Mouse (Mus musculus): Measurements from ENCODE around the gene Castor1. TPM values are rescaled to one million over a fixed set of nuclear protein-coding genes. Genes with fewer than 3 reads are reported as not detected.

The Castor1 gene
- polyA plus RNA-seq (2012; rRNA removed; ENCODE audit: low replicate concordance): 19.1 and 19.3 TPM in 2 replicates

DNA sequence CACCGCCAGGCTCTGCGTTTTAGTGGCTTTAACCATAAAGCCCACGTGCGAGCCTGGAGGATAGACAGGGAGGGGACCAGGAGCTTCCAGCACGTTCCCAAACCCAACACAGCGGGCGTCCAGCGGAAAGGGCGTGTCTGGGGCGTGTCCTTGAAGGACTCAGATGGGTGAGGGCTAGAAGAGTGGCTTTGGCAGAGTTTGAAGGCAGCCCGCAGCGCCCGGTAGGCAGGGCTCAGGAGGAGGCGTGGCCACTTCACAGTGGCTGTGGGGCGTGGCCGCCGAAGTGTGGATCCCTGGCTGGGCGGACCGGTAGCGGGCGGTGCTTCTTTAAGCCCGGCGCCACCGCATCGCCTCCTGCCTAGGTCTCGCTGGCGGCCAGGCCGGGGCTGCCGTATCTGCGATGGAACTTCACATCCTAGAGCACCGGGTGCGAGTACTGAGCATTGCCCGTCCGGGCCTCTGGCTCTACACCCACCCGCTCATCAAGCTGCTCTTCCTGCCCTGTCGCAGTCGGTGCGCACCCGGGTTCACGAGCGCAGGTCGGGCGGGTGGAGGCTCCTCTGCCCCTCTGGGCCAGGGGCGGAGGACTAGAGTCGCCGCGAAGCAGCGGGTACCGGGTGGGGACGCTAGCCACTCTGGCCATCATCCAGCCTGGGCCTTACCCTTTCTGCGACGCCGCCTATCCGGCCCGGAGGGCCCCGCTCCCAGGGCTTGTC is at the start of gene Castor1:
Gene Castor1, plus strand, starts transcription at position 312 of the 716 bp plus-strand sequence.

DNA sequence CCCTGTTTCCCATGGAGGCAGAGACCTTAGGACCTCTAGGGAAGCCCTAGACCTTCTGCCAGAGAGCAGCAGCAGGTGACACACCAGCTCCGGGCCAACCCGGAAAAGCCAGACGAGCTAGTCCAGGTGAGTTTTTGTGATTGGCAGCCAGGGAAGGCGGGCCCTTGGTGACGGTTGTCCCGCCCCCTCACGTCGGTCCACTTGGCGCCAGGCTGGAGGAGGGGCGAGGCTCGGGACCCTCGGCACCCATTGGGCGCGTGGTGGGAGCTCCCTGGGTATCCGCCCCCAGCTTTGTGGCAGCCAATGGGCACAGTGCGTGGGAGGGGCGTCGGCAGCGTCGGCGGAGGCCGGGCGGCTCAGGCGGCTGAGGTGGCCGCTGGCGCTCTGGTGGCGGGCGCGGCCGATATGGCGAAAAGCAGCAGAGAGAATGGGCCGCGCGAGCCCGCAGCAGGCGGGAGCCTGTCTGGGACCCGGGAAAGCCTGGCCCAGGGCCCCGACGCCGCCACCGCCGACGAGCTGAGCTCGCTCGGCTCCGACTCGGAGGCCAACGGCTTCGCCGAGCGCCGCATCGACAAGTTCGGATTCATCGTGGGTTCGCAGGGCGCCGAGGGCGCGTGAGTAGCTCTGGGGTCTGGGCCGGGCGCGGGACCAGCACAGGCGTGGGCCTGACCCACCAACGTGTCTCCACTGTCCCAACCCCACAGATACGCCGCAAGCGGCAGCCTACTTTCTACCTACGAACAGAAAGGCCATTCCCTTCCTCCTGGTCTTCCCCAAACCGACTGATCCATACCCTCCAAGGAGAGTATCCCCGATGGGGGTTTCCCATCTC is 31.3 kb upstream of the Castor1 start, which contains the start of gene Tbc1d10a:
Gene Tbc1d10a, plus strand, starts transcription at position 304 of the 832 bp plus-strand sequence.

DNA sequence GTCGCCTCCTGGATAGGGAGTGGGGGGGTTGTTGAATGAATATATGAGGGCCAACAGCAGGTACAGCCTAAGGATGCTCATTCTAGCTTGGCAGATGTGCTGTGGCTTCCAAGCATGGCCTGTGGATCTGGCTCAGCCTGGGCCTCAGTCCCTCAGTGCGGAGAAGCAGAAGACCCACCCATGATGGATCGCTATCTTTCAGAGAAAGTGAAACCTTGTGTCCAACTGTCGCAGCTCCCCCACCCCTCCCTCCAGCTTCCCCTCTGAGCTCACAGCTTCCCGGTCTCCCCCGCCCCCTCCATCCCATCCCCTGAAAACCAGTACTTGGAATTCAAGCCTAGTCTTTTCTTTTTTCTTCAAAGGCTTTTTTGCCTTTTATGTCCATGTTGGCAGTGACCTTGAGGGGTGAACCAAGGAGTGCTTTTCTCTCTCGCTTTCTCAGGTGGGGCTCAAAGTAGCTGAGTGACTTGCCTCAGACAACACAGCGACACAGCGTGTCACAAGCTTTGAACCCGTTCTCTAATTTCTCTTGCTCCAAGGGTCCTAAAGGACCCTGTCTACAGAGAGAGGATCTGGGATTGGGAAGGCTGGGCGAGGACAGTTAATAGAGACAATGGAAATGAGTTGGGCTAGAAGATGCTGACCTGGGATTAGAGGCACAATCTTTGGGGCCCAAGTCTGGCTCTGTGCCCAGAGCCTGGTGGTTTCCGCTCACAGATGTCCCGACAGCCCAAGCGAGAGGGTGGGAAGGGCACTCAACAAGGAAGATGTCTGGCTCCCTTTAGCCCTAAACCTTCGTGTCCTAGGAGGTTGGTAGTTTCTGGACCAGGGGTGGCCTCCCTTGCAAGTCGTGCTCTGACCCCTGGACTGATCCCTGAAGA is 17.9 kb downstream of the Castor1 start, which contains the start of gene Osm:
Gene Osm, plus strand, starts transcription at position 756 of the 881 bp plus-strand sequence.

DNA sequence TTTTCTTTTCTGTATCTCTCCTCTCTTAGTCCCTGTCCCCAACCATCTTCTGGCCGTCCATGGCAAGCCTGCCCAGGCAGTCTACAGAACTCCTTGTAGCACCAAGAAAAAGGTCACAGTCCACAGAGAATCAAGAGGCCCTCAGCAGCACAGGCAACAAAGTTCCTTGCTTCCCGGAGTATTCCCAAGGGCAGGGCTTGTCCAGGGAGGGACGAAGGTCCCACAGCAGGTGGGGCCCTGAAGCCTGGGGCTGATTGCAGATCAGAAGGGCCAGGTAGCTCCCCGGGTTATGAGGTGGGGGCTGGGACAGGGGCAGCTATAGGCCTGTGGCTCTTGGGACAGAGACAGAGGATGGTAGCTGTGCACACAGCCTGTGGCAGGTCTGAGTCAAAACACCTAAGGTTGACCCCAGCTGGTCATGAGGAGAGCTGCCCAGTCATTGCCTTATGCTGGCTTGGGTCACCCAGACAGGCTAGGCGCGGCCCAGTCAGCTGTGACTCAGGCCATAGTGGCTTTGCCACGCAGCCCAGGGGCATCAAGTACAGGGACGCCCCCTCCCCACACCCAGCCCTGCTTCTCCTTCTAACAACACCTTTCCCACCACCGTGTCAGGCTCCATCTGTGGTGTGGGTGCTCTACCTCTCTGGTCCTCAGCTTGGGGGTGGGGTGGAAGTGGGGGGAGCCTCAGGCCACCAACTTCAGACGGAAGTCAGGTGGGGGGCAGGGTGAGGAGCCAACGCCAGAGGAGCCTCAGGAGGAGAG is 39.0 kb downstream of the Castor1 start, which contains the start of gene Lif:
Gene Lif, plus strand, starts transcription at position 712 of the 762 bp plus-strand sequence.

Other genes with a start within 250 kb of the Castor1 start
- gene 4930556J24Rik, start 241.4 kb upstream of the Castor1 start, polyA plus RNA-seq (2012; rRNA removed; ENCODE audit: low replicate concordance): not detected in 2 replicates
- 3.1 and 3.5 TPM in 2 replicates for gene Gal3st1, start 234.6 kb upstream of the Castor1 start, polyA plus RNA-seq (2012; rRNA removed; ENCODE audit: low replicate concordance)
- gene Sec14l4, start 186.8 kb upstream of the Castor1 start, polyA plus RNA-seq (2012; rRNA removed; ENCODE audit: low replicate concordance): 3.5 and 6.9 TPM in 2 replicates
- 0.37 TPM in 1 of 2 replicates, not detected in the other for gene Sec14l3, start 153.4 kb upstream of the Castor1 start, polyA plus RNA-seq (2012; rRNA removed; ENCODE audit: low replicate concordance)
- 18.0 and 28.1 TPM in 2 replicates for gene Mtfp1, start 122.8 kb upstream of the Castor1 start, polyA plus RNA-seq (2012; rRNA removed; ENCODE audit: low replicate concordance)
- 2.4 and 3.5 TPM in 2 replicates for gene Sec14l2, start 94.8 kb upstream of the Castor1 start, polyA plus RNA-seq (2012; rRNA removed; ENCODE audit: low replicate concordance)
- gene Rnf215, start 83.0 kb upstream of the Castor1 start, polyA plus RNA-seq (2012; rRNA removed; ENCODE audit: low replicate concordance): 25.3 and 38.1 TPM in 2 replicates
- 9.1 and 11.0 TPM in 2 replicates for gene Ccdc157, start 57.9 kb upstream of the Castor1 start, polyA plus RNA-seq (2012; rRNA removed; ENCODE audit: low replicate concordance)
- gene Sf3a1, start 57.9 kb upstream of the Castor1 start, polyA plus RNA-seq (2012; rRNA removed; ENCODE audit: low replicate concordance): 25.9 and 37.9 TPM in 2 replicates
- gene Tbc1d10a, start 31.4 kb upstream of the Castor1 start, polyA plus RNA-seq (2012; rRNA removed; ENCODE audit: low replicate concordance): 44.2 and 60.0 TPM in 2 replicates
- gene Osm, start 18.2 kb downstream of the Castor1 start, polyA plus RNA-seq (2012; rRNA removed; ENCODE audit: low replicate concordance): 2.2 and 2.4 TPM in 2 replicates
- gene Lif, start 39.3 kb downstream of the Castor1 start, polyA plus RNA-seq (2012; rRNA removed; ENCODE audit: low replicate concordance): 4.9 and 5.8 TPM in 2 replicates
- gene Hormad2, start 222.9 kb downstream of the Castor1 start, polyA plus RNA-seq (2012; rRNA removed; ENCODE audit: low replicate concordance): 0.06 TPM in 2 replicates

Data from mammary gland, adult 2 months (tissue).